Mouse (Mus musculus) limb, embryonic 10.5 days (tissue): ENCODE data around the gene Artn. TPM values are rescaled to one million over a fixed set of nuclear protein-coding genes. Genes with fewer than 3 reads are reported as not detected.

ENCODE experiments used
- DNase-seq: peaks from one replicate; pipeline ENCODE4 v3.0.0-alpha.2; 2017; ENCODE audit warnings: low spot score
- H3K27ac ChIP-seq: fragments of 300-500 bp; sonication (generic); 2 replicates; pipeline ENCODE4 v1.5.1; 2016; ENCODE audit warnings: mild to moderate bottlenecking
- H3K27me3 ChIP-seq: fragments of 300-500 bp; sonication (generic); 2 replicates; pipeline ENCODE4 v1.6.1; 2016; ENCODE audit warnings: low read depth, mild to moderate bottlenecking; ENCODE audit not compliant: poor library complexity, severe bottlenecking
- H3K36me3 ChIP-seq: fragments of 300-500 bp; sonication (generic); 2 replicates; pipeline ENCODE4 v1.6.1; 2016; ENCODE audit warnings: mild to moderate bottlenecking, moderate library complexity
- H3K4me1 ChIP-seq: fragments of 300-500 bp; sonication (generic); 2 replicates; pipeline ENCODE4 v1.6.1; 2016
- H3K4me3 ChIP-seq: fragments of 300-500 bp; sonication (generic); 2 replicates; pipeline ENCODE4 v1.5.1; 2016; ENCODE audit warnings: mild to moderate bottlenecking, moderate library complexity
- H3K9me3 ChIP-seq: fragments of 300-500 bp; sonication (generic); replicated peaks from 2 replicates; pipeline ENCODE4 v1.6.1; 2016; ENCODE audit warnings: mild to moderate bottlenecking
- WGBS: fragments of 180-500 bp; shearing (Covaris S2); methylation state at CpG from one replicate; pipeline ENCODE4 v1.1.7; 2016; 5-methylcytosine and 5-hydroxymethylcytosine counted together
- polyA plus RNA-seq: library from polyadenylated mRNA; unstranded; fragments of >200 nt; fragmentation: Nextera tagmentation; extraction: Ambion mirVana; gene quantifications from 2 replicates; pipeline ENCODE4 v1.2.1, GENCODE M21; 2016

Gene Artn
- polyA plus RNA-seq, 1 experiment from 2014 or later = 13.5 TPM

DNA sequence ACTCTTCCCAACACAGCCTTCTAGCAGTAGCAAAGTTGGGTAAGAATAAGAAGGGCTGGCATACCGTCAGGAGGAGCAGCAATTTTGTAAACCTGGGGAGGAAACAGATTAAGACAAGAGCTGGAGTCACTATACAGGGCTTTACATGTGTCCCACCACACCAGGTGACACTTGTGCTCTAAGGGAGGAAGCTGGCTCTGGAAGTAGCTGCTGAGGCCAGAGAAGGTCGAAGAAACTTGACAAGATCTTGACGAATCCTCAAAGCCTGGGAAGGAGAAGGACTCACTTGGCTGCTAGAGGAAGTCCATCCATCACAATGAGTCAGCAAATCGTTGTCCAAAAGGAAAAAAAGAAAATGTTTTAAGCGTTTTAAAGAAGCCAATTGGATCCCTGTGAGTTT, 13.2 kb downstream of the Artn start:
- Histone ChIP-seq H3K9me3 (no peaks in the 10 kb centered on the region), H3K4me1 (peaks cover 26% of the 10 kb centered on the region), H3K27ac (no peak overlapping the region), H3K4me3 (0 out of 2 replicates have a peak overlapping the region, but pooled peaks have one; percentile 80), H3K27me3 (no peaks in the 10 kb centered on the region), H3K36me3 (peaks cover 17% of the 10 kb centered on the region)
- no peak for DNase-seq
- WGBS = 79% methylated on average over 5 of the region's 5 CpGs

DNA sequence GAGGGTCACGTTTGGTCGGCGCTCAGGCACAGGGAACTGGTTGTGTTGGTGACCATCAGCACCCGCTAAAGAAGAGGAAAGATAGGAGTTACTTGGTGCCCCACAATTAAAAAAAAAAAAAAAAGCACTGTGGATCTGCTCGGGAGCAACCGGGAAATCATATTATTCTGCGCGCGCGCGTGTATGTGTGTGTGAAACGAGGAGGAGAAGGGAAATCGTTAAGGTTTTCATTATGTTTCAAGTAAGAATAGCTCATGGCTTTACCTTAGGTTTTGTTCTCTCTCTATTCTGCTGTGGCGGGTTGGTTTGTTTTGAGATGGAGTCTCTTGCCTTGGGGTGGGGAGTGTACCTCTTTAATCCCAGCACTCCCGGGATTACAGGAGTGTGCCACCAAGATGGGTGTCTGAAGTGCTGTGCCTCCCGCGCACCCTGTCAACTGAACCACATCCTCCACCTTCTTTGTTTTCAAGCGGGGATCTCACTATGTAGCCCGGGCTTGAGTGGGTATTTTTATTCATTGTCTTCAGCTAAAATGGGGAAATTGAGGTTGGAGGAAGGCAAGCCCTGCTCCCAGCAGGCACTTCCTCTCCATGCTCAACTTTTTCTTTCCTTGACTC, 14.0 kb downstream of the Artn start:
- Histone ChIP-seq H3K4me3 (peak overlapping the region; percentile 80), H3K36me3 (peaks cover 25% of the 10 kb centered on the region), H3K27me3 (no peaks in the 10 kb centered on the region), H3K27ac (peak overlapping the region; percentile 97), H3K4me1 (peaks cover 26% of the 10 kb centered on the region), H3K9me3 (no peaks in the 10 kb centered on the region)
- DNase-seq = peak; percentile 42
- WGBS = 11% methylated on average over 19 of the region's 19 CpGs

DNA sequence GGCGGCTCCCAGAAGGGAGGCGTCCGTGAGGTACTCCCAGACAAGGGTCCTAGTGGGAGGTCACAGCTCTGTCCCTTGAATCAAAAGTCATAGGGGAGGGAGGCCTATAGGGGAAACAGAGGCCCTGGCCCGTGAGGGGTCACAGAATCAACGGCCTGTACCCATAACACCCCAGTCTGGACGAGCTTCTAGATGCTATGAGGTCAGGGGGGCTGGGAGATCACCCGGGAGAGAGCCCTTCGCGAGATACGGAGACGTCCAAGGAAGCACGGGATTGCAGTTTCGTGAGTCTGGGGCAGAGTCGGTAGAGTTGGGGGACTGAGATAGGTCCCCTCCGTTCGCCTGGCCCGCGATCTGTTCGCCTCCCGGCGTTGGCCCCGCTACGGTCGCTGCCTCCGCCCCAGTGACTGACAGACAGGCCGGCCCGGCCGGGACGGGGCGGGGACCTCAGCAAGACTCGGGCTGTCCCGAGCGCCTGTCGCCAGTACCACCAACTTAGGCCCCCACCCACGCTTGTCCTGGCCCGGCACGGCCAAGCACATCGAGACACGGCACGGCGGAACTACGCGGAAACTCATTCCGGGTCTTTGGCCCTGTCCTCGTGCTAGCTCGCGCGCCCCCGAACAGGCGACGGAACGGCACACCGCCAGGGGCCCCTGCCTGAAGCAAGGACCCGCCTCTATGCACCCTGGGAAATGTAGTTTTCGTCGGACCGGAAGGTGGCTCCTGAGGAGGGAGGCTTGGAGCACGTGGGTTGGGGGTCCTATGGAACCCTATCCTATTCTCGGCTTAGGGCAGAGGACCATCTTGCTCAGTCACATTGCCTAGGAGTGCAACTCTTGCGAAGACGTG, 14.7 kb downstream of the Artn start, which contains the start of gene Ipo13:
Gene Ipo13 (minus strand): TSS at position 409 of the 852 bp plus-strand sequence.
- WGBS = under 1% methylated on average over 61 of the region's 61 CpGs
- Histone ChIP-seq H3K4me3 (peak within 1 kb of the TSS; percentile 80), H3K36me3 (peaks cover 32% of the 10 kb centered on the region), H3K9me3 (no peaks in the 10 kb centered on the region), H3K27me3 (no peaks in the 10 kb centered on the region), H3K4me1 (peaks cover 26% of the 10 kb centered on the region), H3K27ac (peak within 1 kb of the TSS; percentile 97)
- peak; percentile 96 for DNase-seq

DNA sequence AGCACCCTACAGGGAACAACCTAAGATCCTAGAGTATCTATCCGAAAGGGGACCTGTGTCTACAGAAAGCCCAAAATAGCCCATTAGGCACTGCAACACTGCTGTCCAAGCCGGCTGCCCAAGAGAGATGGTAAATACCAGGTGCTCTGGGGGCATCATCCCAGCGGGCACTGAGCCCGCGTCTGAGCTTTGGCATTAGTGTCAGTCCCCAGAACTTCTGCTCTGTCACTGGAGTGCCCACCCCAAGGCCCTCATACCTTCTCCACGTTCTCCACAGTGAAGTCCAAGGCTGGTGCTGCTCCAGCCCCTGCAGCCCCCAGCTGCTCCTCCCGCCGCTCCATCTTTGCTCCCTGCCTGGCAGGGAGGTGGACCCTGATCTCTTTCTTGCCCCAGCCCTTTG, 15.5 kb downstream of the Artn start:
- Histone ChIP-seq H3K9me3 (no peaks in the 10 kb centered on the region), H3K4me1 (peaks cover 29% of the 10 kb centered on the region), H3K27ac (peak overlapping the region; percentile 97), H3K4me3 (peak overlapping the region; percentile 80), H3K36me3 (peaks cover 40% of the 10 kb centered on the region), H3K27me3 (no peaks in the 10 kb centered on the region)
- peak; percentile 35 for DNase-seq
- WGBS = 28% methylated on average over 8 of the region's 8 CpGs

DNA sequence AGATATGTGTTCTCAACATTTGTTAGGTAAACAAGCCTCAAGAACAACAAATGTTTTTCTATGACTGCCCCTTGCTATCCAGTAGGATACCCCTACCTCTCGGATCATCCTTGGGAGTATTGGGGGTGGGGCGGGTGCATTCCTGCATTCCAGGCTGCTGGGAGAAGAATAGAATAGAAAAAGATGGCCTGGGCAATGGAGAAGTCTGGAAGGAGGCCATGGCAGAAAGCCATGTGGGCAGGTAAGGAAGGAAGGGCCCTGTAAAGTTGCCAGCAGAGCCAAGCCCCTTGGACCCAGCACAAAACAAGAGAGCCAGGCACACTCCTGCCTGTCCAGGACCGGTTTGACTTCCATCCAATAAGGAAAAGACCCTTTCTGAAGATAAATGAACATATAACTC, 16.1 kb downstream of the Artn start:
- H3K4me3 ChIP-seq = peak overlapping the region; percentile 80
- DNase-seq = no peak
- peaks cover 31% of the 10 kb centered on the region for H3K4me1 ChIP-seq
- no peak overlapping the region for H3K27ac ChIP-seq
- H3K27me3 ChIP-seq = no peaks in the 10 kb centered on the region
- H3K36me3 ChIP-seq = peaks cover 46% of the 10 kb centered on the region
- no peaks in the 10 kb centered on the region for H3K9me3 ChIP-seq
- WGBS = 55% methylated on average over 3 of the region's 3 CpGs

DNA sequence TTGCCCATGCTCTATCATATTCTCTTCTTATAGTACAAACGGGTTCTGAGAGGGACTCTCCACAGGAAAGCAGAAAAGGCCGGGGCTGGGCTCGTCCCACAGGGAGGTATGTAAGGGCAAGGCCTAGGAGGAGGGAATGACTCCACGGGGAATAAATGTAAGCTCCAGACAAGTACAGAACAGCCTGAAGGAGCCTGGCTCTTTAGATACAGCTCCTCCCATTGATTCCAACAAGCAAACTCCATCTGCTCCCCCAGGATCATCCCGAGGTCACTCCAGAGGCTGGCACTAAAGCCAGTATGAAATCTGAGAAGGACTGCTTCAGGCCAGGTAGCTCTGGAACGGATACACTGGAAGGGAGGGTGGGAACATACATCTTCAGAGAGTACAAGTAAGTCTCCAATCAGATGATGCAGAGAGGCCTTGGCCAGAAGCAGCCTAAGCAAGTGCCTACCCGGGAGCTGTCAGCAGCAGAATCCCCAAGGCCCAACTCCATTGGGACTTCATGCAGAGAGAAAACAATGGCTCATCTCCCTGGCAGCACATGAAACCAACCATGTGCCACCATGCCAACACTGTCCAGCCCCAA, 16.8 kb downstream of the Artn start:
- Histone ChIP-seq H3K27me3 (no peaks in the 10 kb centered on the region), H3K4me1 (peaks cover 31% of the 10 kb centered on the region), H3K36me3 (peaks cover 53% of the 10 kb centered on the region), H3K4me3 (peak overlapping the region; percentile 80), H3K9me3 (no peaks in the 10 kb centered on the region), H3K27ac (no peak overlapping the region)
- DNase-seq = no peak
- WGBS = 62% methylated on average over 7 of the region's 7 CpGs

DNA sequence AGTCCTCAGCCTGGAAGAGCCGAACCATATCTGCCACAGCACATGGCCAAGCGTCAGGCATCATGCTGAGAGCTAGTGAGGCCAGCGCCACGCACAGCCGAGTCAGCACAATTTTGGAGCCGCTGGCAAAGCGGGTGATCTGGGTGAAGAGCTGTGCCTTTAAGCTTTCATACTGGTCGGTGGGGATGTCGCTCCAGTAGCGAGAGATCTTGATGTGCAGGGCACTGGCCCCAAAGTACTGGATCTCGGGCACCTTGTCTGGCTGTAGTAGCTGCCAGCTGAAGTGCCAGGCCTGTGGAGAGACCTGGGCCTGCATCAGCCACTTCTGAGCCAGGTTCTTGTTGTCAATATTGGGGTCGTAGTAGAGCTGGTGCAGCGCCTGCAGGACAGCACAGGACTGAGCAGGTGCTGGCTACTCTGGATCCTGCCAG, 17.4 kb downstream of the Artn start:
- H3K36me3 ChIP-seq = peaks cover 57% of the 10 kb centered on the region
- H3K4me1 ChIP-seq = peaks cover 31% of the 10 kb centered on the region
- no peaks in the 10 kb centered on the region for H3K27me3 ChIP-seq
- no peak overlapping the region for H3K27ac ChIP-seq
- no peak for DNase-seq
- WGBS = 93% methylated on average over 13 of the region's 13 CpGs
- H3K9me3 ChIP-seq = no peaks in the 10 kb centered on the region
- H3K4me3 ChIP-seq = no peak overlapping the region

DNA sequence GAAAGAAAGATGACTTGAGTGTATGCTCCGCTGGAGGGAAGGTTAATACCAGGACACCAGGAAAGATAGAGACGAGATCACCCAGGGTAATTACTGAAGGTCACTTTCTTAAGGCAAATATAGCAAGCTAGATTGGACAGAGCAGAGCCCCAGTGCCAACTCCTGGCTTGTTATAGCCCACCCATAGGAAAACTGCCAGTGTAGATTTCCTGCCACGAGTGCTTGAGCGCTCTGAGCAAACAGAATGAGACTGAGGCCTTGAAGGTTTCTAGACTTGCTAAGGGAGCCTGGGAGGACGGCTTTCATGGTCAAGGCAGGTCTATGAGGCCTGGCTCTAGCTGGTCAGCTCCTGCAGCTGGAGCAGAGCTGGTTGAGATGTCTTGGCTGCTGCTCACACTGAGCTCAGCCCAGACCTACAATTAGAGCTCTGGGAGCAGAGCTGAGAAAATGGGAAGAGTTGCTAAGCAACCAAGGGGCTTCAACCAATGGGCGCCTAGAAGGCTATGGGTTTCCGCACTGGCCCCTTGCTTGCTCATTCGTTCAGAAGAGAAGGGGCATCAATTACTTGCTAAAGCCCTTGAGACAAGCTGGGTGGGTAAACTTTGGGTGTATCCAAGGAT, 20.6 kb downstream of the Artn start:
- no peak overlapping the region for H3K4me3 ChIP-seq
- H3K27ac ChIP-seq = no peak overlapping the region
- H3K36me3 ChIP-seq = peaks cover 86% of the 10 kb centered on the region
- no peak for DNase-seq
- H3K27me3 ChIP-seq = no peaks in the 10 kb centered on the region
- 85% methylated on average over 8 of the region's 8 CpGs for WGBS
- H3K9me3 ChIP-seq = no peaks in the 10 kb centered on the region
- H3K4me1 ChIP-seq = peaks cover 19% of the 10 kb centered on the region

DNA sequence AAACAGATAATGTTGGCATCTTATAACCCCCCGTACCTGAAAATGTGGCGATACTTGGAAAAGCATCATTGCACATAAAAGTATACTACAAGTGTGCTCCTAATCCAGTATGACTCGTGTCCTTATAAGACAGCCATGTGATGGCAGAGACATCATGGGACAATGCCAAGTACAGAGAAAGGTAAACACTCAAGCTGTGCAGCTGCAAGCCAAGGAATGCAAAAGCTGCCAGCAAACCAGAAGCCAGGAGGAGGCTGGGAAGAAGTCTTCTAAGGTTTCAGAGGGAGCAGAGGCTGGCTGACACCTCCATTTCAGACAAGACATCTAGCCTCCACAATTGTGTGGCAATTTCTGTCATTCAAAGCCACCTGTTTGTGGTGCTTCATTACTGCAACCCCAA, 23.4 kb downstream of the Artn start:
- peaks cover 94% of the 10 kb centered on the region for H3K36me3 ChIP-seq
- H3K9me3 ChIP-seq = no peaks in the 10 kb centered on the region

DNA sequence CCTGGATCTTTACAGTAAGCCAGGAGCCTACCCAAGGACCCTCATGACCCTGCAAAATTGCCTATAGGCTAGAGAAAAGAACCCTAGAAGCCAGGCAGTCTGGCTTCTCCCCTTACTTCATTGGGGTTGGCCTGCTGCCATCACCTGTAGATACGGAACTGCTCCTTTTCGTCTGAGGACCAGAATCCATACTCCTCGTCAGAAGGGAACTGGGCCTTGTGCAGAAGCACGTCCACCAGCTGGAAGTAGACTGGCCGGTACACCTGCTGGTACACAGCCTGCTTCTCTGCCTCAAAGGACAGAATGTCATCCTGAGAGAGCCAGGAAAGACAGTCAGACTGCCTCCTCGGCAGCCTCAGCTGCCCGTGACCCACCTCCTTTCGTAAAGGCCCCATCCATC, 24.8 kb downstream of the Artn start:
- DNase-seq = no peak
- 95% methylated on average over 8 of the region's 8 CpGs for WGBS
- peaks cover 5% of the 10 kb centered on the region; the same call in 1 of the 2 replicates for H3K4me1 ChIP-seq
- no peaks in the 10 kb centered on the region for H3K27me3 ChIP-seq
- no peak overlapping the region for H3K27ac ChIP-seq
- no peaks in the 10 kb centered on the region for H3K9me3 ChIP-seq
- no peak overlapping the region for H3K4me3 ChIP-seq
- H3K36me3 ChIP-seq = peaks cover 94% of the 10 kb centered on the region

More for the DNA sequence above, 23.4 kb downstream of the Artn start:
- Histone ChIP-seq H3K27ac (no peak overlapping the region), H3K27me3 (no peaks in the 10 kb centered on the region), H3K4me1 (peaks cover 5% of the 10 kb centered on the region; the same call in 1 of the 2 replicates), H3K4me3 (no peak overlapping the region)
- WGBS = 94% methylated on average over 3 of the region's 3 CpGs
- DNase-seq = no peak

DNA sequence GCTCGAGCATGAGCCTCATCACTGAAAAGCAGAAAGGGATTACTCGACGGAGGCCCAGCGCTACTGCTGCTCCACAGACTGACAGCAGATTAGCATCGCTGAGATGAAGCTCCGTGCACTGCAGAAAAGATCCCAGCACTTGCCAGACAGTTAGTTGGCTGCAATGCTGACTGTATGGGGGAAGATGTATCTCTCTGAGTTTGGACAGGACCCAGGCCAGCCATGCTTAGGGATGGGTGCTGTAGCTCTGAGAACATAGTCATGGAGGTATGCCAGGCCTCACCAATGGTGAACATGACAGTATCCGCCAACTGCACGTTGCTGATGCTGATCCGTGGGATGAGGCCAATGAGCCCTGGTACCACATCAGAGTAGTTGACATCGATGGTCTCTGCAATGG, 25.5 kb downstream of the Artn start:
- WGBS = 94% methylated on average over 10 of the region's 10 CpGs
- no peaks in the 10 kb centered on the region for H3K27me3 ChIP-seq
- H3K36me3 ChIP-seq = peaks cover 94% of the 10 kb centered on the region
- peaks cover 2% of the 10 kb centered on the region; the same call in 1 of the 2 replicates for H3K4me1 ChIP-seq
- H3K9me3 ChIP-seq = no peaks in the 10 kb centered on the region
- H3K27ac ChIP-seq = no peak overlapping the region
- no peak for DNase-seq
- no peak overlapping the region for H3K4me3 ChIP-seq

DNA sequence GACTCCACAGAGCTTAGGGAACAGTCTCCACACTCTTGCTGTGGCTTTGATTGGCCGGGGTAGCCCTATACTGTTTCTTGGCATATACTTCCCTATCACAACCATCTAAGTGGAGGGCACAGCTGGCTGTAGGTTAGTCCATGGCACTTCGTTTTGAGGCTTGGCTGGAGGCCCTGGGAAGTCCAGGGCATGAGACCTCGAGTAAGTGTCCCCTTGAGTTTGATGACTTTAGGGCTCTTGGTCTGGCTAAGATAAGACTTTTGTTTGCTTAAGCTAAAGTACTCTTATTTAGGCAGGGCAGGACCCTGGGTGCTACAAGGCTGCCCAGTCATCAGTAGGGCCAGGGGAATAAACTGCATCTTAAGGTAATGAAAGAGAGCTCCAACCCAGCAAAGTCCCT, 31.5 kb downstream of the Artn start:
- DNase-seq = no peak
- Histone ChIP-seq H3K27me3 (no peaks in the 10 kb centered on the region), H3K27ac (no peak overlapping the region), H3K36me3 (peaks cover 94% of the 10 kb centered on the region), H3K4me3 (no peak overlapping the region), H3K9me3 (no peaks in the 10 kb centered on the region), H3K4me1 (no peaks in the 10 kb centered on the region)
- WGBS = 83% methylated on average over 3 of the region's 3 CpGs
